Mouse (Mus musculus): ENCODE measurements around the gene Gmeb1. TPM values are rescaled to one million over a fixed set of nuclear protein-coding genes. Genes with fewer than 3 reads are reported as not detected.

Gmeb1 gene
- polyA plus RNA-seq, 1 experiment from 2014 or later: 37.7 TPM

GRCm38 (mm10) chr4:132268871-132269739 is 7.7 kb upstream of the Gmeb1 start:
- no peak overlapping the region for H3K4me3 ChIP-seq (replicated peaks)
- H3K4me1 ChIP-seq: peaks cover 15% of the 10 kb centered on the region
- 14% methylated on average over 6 of the region's 6 CpGs for WGBS
- H3K9ac ChIP-seq (replicated peaks): no peak overlapping the region
- ATAC-seq (ENCODE audit: low FRiP score): no peak
- no peaks in the 10 kb centered on the region for H3K27me3 ChIP-seq (replicated peaks)
- no peaks in the 10 kb centered on the region for H3K36me3 ChIP-seq
- no peaks in the 10 kb centered on the region for H3K9me3 ChIP-seq (replicated peaks)
- peak overlapping the region; percentile 60; the same call in 1 of the 2 replicates for H3K4me2 ChIP-seq
- H3K27ac ChIP-seq (replicated peaks): peak overlapping the region; percentile 95

GRCm38 (mm10) chr4:132266835-132267349 is 5.5 kb upstream of the Gmeb1 start:
- 85% methylated on average over 3 of the region's 3 CpGs for WGBS

GRCm38 (mm10) chr4:132263313-132263712 is 1.9 kb upstream of the Gmeb1 start:
- Histone ChIP-seq H3K27ac (replicated peaks) (no peak overlapping the region), H3K4me2 (no peak overlapping the region), H3K36me3 (no peaks in the 10 kb centered on the region), H3K27me3 (replicated peaks) (no peaks in the 10 kb centered on the region), H3K4me1 (peaks cover 30% of the 10 kb centered on the region), H3K9ac (replicated peaks) (no peak overlapping the region), H3K4me3 (replicated peaks) (no peak overlapping the region), H3K9me3 (replicated peaks) (no peaks in the 10 kb centered on the region)
- WGBS: 97% methylated on average over 7 of the region's 7 CpGs
- no peak for ATAC-seq (ENCODE audit: low FRiP score)

More at GRCm38 (mm10) chr4:132266835-132267349, 5.5 kb upstream of the Gmeb1 start:
- Histone ChIP-seq H3K27me3 (replicated peaks) (no peaks in the 10 kb centered on the region), H3K36me3 (no peaks in the 10 kb centered on the region), H3K9me3 (replicated peaks) (no peaks in the 10 kb centered on the region), H3K27ac (replicated peaks) (no peak overlapping the region), H3K4me3 (replicated peaks) (no peak overlapping the region), H3K4me1 (peaks cover 9% of the 10 kb centered on the region), H3K4me2 (no peak overlapping the region), H3K9ac (replicated peaks) (no peak overlapping the region)
- no peak for ATAC-seq (ENCODE audit: low FRiP score)

DNA sequence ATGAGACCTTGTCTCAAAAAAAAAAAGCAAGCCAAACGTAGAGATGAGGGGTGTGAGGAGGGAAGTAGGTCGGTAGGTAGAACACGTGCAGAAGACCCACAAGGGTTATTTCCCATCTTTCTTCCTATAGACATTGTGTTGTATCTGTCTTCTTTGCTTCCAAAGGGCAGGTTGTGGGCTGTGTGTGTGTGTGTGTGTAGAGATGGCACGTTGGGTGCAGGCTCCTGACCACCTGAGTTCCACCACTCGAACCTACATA is 885 bp upstream of the Gmeb1 start:
- H3K4me1 ChIP-seq: peaks cover 30% of the 10 kb centered on the region
- 83% methylated on average over 5 of the region's 5 CpGs for WGBS
- peak overlapping the region; percentile 60; the same call in 1 of the 2 replicates for H3K4me3 ChIP-seq (replicated peaks)
- ATAC-seq (ENCODE audit: low FRiP score): no peak
- no peaks in the 10 kb centered on the region for H3K9me3 ChIP-seq (replicated peaks)
- peak overlapping the region; percentile 80; the same call in 1 of the 2 replicates for H3K9ac ChIP-seq (replicated peaks)
- no peaks in the 10 kb centered on the region for H3K27me3 ChIP-seq (replicated peaks)
- H3K27ac ChIP-seq (replicated peaks): no peak overlapping the region; the same call in 1 of the 2 replicates
- H3K4me2 ChIP-seq: peak overlapping the region; percentile 77
- H3K36me3 ChIP-seq: no peaks in the 10 kb centered on the region

DNA sequence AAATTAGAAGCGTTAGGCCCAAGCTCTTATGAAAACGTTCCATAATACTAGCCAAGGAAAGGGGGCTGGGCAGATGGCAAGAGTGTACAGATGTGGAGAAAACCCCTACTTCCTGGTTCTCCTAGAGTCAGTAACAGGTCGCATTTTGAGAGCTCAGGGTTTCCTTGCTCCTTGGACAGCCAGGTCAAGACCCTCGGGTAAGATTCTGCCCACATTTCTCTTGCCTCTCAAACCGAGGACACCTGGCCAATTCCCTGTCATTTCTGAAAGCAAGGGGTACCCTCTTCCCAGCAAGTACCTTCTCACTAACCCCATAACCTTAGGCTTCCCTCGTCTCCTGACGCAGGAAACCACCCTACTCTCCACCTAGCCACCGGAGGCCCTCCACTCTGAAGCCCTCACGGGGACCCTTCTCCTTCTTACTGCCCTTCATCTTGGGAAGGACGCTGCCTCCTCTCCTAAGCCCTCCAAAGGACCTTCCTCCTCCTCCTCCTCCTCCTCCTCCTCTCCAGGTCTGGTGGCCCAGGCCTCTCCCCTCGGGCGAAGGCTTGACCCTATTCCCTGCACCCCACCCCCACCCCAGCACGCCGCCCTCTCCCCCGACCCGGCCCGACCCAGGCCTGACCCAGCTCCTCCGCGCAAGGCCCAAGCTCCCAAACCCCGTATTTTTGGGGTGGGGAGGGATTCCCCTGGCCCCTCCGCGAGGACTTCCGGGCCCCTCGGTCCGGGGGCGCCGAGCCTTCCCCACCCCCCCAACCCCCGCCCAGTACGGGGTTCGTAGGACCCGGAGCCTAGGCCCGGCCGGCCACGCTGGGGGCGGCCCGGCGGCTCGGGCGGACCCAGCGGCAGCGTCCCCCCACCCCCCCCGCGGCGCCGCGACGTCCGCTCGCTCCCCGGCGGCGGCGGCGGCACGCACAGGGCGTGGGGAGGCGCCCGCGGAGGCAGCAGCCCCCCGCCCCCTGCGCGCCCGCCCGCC is 710 bp downstream of the Gmeb1 start:
- Histone ChIP-seq H3K4me1 (peaks cover 30% of the 10 kb centered on the region), H3K4me3 (replicated peaks) (peak overlapping the region; percentile 60), H3K9ac (replicated peaks) (peak overlapping the region; percentile 80), H3K4me2 (peak overlapping the region; percentile 77), H3K27ac (replicated peaks) (peak overlapping the region; percentile 89), H3K9me3 (replicated peaks) (no peaks in the 10 kb centered on the region), H3K36me3 (no peaks in the 10 kb centered on the region), H3K27me3 (replicated peaks) (no peaks in the 10 kb centered on the region)
- peak; percentile 77 for ATAC-seq (ENCODE audit: low FRiP score)
- 3% methylated on average over 52 of the region's 64 CpGs for WGBS

- Histone ChIP-seq H3K4me3 (replicated peaks) (no peak overlapping the region), H3K9ac (replicated peaks) (no peak overlapping the region), H3K27me3 (replicated peaks) (no peaks in the 10 kb centered on the region), H3K4me2 (peak overlapping the region; percentile 77; the same call in 1 of the 2 replicates), H3K27ac (replicated peaks) (no peak overlapping the region), H3K36me3 (no peaks in the 10 kb centered on the region), H3K4me1 (peaks cover 30% of the 10 kb centered on the region), H3K9me3 (replicated peaks) (no peaks in the 10 kb centered on the region)
- WGBS: 79% methylated on average over 4 of the region's 4 CpGs
- no peak for ATAC-seq (ENCODE audit: low FRiP score)
Observed at GRCm38 (mm10) chr4:132259248-132259647, 2.2 kb downstream of the Gmeb1 start.

- Histone ChIP-seq H3K4me2 (no peak overlapping the region), H3K4me1 (peaks cover 22% of the 10 kb centered on the region), H3K27ac (replicated peaks) (no peak overlapping the region), H3K4me3 (replicated peaks) (no peak overlapping the region), H3K9ac (replicated peaks) (no peak overlapping the region), H3K36me3 (peaks cover 4% of the 10 kb centered on the region), H3K27me3 (replicated peaks) (no peaks in the 10 kb centered on the region), H3K9me3 (replicated peaks) (no peaks in the 10 kb centered on the region)
- no peak for ATAC-seq (ENCODE audit: low FRiP score)
- WGBS: 95% methylated on average over 3 of the region's 3 CpGs
Observed at GRCm38 (mm10) chr4:132256384-132256783, 5.0 kb downstream of the Gmeb1 start.

DNA sequence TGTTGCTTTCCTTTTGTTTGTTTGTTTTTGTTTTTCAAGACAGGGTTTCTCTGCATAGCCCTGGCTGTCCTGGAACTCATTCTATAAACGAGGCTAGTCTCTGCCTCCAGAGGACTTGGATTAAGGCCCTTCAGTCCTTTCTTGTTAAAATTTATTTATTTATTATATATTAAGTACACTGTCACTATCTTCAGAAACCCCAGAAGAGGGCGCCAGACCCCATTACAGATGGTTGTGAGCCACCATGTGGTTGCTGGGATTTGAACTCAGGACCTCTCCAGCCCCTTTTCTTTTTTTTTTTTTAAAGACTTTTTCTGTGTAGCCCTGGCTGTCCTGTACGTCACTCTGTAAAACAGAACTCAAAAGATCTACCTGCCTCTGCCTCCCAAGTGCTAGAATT is 6.4 kb downstream of the Gmeb1 start:
- Histone ChIP-seq H3K9ac (replicated peaks) (no peak overlapping the region), H3K27ac (replicated peaks) (no peak overlapping the region), H3K4me1 (peaks cover 15% of the 10 kb centered on the region), H3K9me3 (replicated peaks) (no peaks in the 10 kb centered on the region), H3K4me2 (no peak overlapping the region), H3K27me3 (replicated peaks) (no peaks in the 10 kb centered on the region), H3K4me3 (replicated peaks) (no peak overlapping the region), H3K36me3 (peaks cover 18% of the 10 kb centered on the region)
- 78% methylated on average over 3 of the region's 3 CpGs for WGBS
- no peak for ATAC-seq (ENCODE audit: low FRiP score)

- no peak overlapping the region for H3K4me3 ChIP-seq (replicated peaks)
- no peak for ATAC-seq (ENCODE audit: low FRiP score)
- 84% methylated on average over 2 of the region's 2 CpGs for WGBS
- H3K4me1 ChIP-seq: peaks cover 1% of the 10 kb centered on the region; the same call in 1 of the 2 replicates
- no peak overlapping the region for H3K9ac ChIP-seq (replicated peaks)
- H3K9me3 ChIP-seq (replicated peaks): no peaks in the 10 kb centered on the region
- no peak overlapping the region for H3K4me2 ChIP-seq
- H3K27ac ChIP-seq (replicated peaks): no peak overlapping the region
- peaks cover 23% of the 10 kb centered on the region for H3K36me3 ChIP-seq
- no peaks in the 10 kb centered on the region for H3K27me3 ChIP-seq (replicated peaks)
Observed at GRCm38 (mm10) chr4:132253622-132254021, 7.8 kb downstream of the Gmeb1 start.

DNA sequence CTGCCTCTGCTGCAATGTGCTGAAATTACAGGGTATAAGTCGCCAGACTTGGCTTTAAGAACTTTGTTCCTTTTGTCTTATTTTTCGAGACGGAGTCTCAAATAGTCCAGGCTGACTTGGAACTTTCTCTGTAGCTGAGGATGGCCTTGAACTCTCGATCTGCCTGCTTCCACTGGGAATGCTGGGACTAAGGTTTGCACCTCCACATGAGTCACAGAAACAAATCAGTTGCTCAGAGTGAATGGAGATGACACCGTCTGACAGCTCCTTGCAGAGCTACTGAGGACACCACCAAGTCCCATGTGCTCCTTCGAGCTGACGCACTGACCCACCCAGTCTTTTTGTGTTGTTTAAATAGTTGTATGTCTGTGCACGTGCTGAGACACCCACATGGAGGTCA is 8.3 kb downstream of the Gmeb1 start:
- peaks cover 26% of the 10 kb centered on the region for H3K36me3 ChIP-seq
- no peak for ATAC-seq (ENCODE audit: low FRiP score)
- H3K4me3 ChIP-seq (replicated peaks): no peak overlapping the region
- H3K27me3 ChIP-seq (replicated peaks): no peaks in the 10 kb centered on the region
- H3K4me1 ChIP-seq: no peaks in the 10 kb centered on the region
- no peak overlapping the region for H3K4me2 ChIP-seq
- WGBS: 91% methylated on average over 8 of the region's 8 CpGs
- no peaks in the 10 kb centered on the region for H3K9me3 ChIP-seq (replicated peaks)
- no peak overlapping the region for H3K27ac ChIP-seq (replicated peaks)
- H3K9ac ChIP-seq (replicated peaks): no peak overlapping the region

- Histone ChIP-seq H3K4me3 (replicated peaks) (no peak overlapping the region), H3K27ac (replicated peaks) (no peak overlapping the region), H3K27me3 (replicated peaks) (no peaks in the 10 kb centered on the region), H3K9ac (replicated peaks) (no peak overlapping the region), H3K9me3 (replicated peaks) (no peaks in the 10 kb centered on the region), H3K4me1 (no peaks in the 10 kb centered on the region), H3K4me2 (no peak overlapping the region), H3K36me3 (peaks cover 39% of the 10 kb centered on the region)
- 93% methylated on average over 9 of the region's 9 CpGs for WGBS
- no peak for ATAC-seq (ENCODE audit: low FRiP score)
Observed at GRCm38 (mm10) chr4:132251596-132251995, 9.8 kb downstream of the Gmeb1 start.
